Mouse (Mus musculus) central nervous system, embryonic 14 days (tissue): ENCODE results near the gene Myf5. TPM values are rescaled to one million over a fixed set of nuclear protein-coding genes. Genes with fewer than 3 reads are reported as not detected.

Experiments
- polyA plus RNA-seq: library from polyadenylated mRNA; depleted of rRNA; stranded (reverse); fragments of >200 nt; gene quantifications from 2 replicates; pipeline ENCODE4 v1.2.3, GENCODE M21; 2012; rRNA removed

Gene Myf5
- 0.02 and 1.2 TPM in 2 replicates for polyA plus RNA-seq

DNA sequence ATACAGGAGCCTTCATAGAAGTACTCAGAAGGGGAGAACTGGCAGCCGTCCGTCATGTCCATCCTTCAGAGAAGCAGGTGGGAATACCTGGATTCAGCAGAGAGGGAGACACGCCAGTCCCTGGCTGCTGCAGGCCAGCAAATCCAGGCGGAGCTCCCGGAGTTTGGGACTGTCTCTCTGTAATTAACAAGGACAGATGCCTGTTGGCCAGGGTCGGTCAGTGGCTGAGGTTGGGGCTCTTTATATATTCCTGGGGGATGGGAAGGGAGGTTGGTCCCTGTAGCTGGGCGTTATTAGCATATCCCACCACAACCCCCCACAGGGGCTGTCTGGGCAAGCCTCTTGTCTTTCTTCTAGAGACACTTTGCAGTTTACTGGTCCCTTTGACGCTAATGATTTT, at the start of gene Myf5:
Gene Myf5 (minus strand): TSS at position 265 of the 400 bp plus-strand sequence.

DNA sequence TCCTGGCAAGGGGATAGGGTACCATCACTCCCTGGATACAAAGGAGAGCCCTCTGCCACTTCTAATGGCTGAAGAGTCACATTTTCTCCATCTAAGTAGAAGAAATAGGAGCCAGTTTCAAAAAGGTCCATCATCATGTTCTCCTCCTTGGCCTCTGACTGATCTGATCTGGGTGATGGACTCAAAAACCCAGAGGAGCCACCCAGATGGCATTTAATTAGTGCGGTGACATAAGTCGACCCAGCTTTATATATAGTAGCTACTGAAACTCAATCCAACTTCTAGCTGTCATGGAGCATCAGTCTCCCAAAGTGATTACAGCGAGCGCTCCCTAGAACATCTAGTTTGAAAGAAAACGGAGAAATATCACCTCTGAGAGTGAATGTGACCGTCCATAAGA, 8.6 kb upstream of the Myf5 start, which contains the start of gene Myf6:
Gene Myf6 (minus strand): TSS at position 170 of the 400 bp plus-strand sequence.

Other genes starting within 250 kb of the Myf5 start
- 7.0 and 9.2 TPM in 2 replicates for gene Lin7a, start 214.4 kb downstream of the Myf5 start, polyA plus RNA-seq
- gene Myf6, start 8.6 kb upstream of the Myf5 start, polyA plus RNA-seq: 0.05 and 0.89 TPM in 2 replicates
- 0.15 and 0.26 TPM in 2 replicates for gene Ptprq, start 233.9 kb upstream of the Myf5 start, polyA plus RNA-seq